Mouse (Mus musculus) C2C12 (cell line): ENCODE data around the gene Cdip1.

ENCODE experiments used
- CEBPB ChIP-seq: IDR thresholded peaks from one replicate; pipeline ENCODE4 v1.6.1; 2011; ENCODE audit warnings: low read depth, mild to moderate bottlenecking, control low read depth, moderate library complexity
- CTCF ChIP-seq: IDR thresholded peaks from one replicate; pipeline ENCODE4 v1.5.1; 2011; ENCODE audit not compliant: control insufficient read depth, insufficient read depth, insufficient read length
- FOSL1 ChIP-seq: IDR thresholded peaks from one replicate; pipeline ENCODE4 v1.8.0; 2011; ENCODE audit warnings: mild to moderate bottlenecking, low read length; ENCODE audit not compliant: poor library complexity, insufficient read depth, severe bottlenecking
- MAX ChIP-seq: IDR thresholded peaks from one replicate; pipeline ENCODE4 v1.6.1; 2011; ENCODE audit warnings: mild to moderate bottlenecking, control low read depth
- MYOD1 ChIP-seq: IDR thresholded peaks from one replicate; pipeline ENCODE4 v1.6.1; 2011; ENCODE audit warnings: low read depth; ENCODE audit not compliant: control insufficient read depth, insufficient read length
- MYOG ChIP-seq: IDR thresholded peaks from one replicate; pipeline ENCODE4 v1.6.1; 2011; ENCODE audit not compliant: control insufficient read depth, insufficient read length; ENCODE audit errors: extremely low read depth
- USF1 ChIP-seq: IDR thresholded peaks from one replicate; pipeline ENCODE4 v1.6.1; 2011; ENCODE audit warnings: low read depth, mild to moderate bottlenecking, control low read depth, moderate library complexity

DNA sequence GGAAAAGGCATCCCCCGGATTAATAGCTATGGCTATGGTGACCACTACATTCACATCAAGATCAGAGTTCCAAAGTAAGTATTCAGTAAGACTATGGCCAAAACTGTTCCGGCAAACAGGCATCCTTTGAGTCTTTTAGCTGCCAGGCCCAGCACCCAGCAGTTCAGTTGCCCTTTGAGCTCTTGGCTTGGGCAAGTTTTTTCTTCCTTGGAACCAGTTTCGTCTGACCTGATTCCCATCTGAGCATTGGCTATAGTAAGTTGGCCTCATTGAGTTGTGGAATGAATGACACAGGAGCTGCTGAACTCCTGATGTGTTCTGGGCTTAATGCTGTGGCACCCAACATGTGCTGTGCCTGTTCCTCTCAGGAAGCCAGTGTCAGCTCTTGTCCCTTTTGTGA is 88.9 kb downstream of the Cdip1 start:
- TF ChIP-seq CTCF (no peak), CEBPB (no peak), MAX (no peak), FOSL1 (no peak), USF1 (no peak), MYOG (no peak), MYOD1 (no peak)
